Mouse (Mus musculus) frontal cortex, postnatal 25 days (tissue): Measurements from ENCODE around the gene Kat6b.

Experiments
- DNase-seq, 2 experiments: peaks; one replicate each; pipeline ENCODE4 v3.0.0; 2022; ENCODE audit warnings: low spot score in 2 of 2

Gene Kat6b

GRCm38 (mm10) chr14:21523234-21523633 lies 42.0 kb downstream of the Kat6b start:
- DNase-seq = no peak

GRCm38 (mm10) chr14:21523851-21524441 lies 42.7 kb downstream of the Kat6b start:
- DNase-seq = peak in 1 of 2 experiments; percentile 37

DNA sequence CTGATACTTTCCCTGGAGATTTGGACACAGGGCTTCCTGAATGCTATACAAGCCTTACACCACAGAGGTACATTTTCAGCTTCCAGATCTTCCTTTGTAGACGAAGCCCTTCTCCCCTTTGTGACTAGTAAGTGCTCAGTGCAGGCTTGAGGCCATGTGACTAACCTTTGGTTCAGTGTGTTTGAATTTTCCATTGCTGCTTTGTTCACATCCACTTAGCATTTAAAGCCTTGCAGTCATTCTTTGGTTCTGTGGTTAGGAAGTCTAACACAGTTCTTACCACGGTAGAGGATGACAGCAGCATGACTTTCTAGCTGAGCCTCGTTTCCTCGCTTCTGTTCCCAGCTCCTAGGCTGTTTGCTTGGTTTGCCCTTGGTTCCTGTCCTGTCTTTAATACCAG lies 44.4 kb downstream of the Kat6b start:
- DNase-seq = no peak

- DNase-seq = no peak
Measured at GRCm38 (mm10) chr14:21533566-21533965, 52.3 kb downstream of the Kat6b start.

DNA sequence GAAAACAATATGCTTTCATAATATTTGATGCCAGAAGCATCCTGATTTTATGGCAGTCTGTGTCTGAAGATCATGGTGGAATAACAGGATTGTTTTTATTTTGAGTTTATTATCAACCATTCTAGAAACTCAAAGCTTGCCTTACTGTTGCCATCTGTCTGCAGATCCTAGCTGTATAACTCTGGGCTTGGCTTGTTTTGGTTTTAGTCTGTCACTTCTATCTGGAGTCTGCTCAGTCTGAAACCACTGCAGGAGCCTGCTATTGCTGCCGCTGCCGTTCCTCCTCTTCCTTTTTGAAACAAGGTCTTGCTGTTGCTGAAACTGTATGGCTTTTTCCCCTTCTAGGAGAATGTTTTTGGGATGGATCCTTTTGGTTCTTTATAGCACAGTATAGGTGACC lies 52.8 kb downstream of the Kat6b start:
- DNase-seq = no peak

- DNase-seq = no peak
Measured at GRCm38 (mm10) chr14:21534542-21535272, 53.5 kb downstream of the Kat6b start.

GRCm38 (mm10) chr14:21536485-21537181 lies 55.4 kb downstream of the Kat6b start:
- no peak for DNase-seq

GRCm38 (mm10) chr14:21537838-21538237 lies 56.6 kb downstream of the Kat6b start:
- DNase-seq = no peak

GRCm38 (mm10) chr14:21539731-21540130 lies 58.5 kb downstream of the Kat6b start:
- DNase-seq = no peak

- DNase-seq = no peak
Measured at GRCm38 (mm10) chr14:21540361-21540760, 59.1 kb downstream of the Kat6b start.

GRCm38 (mm10) chr14:21545529-21545928 lies 64.3 kb downstream of the Kat6b start:
- DNase-seq = no peak

- DNase-seq = no peak
Measured at GRCm38 (mm10) chr14:21546351-21546750, 65.1 kb downstream of the Kat6b start.

GRCm38 (mm10) chr14:21547297-21547696 lies 66.1 kb downstream of the Kat6b start:
- no peak for DNase-seq

DNA sequence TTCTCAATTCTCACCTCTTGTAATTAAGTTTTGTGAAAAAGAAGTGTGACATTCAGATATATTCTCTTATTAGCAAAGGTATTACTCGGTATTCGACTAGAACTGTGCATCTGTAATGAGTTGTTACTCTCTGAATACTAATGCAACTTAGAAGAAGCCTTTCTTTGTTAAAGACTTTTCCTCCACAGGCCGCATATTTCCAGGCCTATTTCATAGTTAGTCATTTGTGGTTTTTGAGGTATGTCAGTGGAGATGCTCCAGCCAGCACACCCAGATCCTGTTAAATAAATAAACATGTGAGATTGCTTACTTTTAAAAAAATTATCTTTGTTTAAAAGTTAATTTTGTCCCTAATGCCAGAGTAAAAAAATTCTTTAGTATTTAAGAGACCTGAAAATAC lies 66.7 kb downstream of the Kat6b start:
- DNase-seq = no peak

- DNase-seq = no peak
Measured at GRCm38 (mm10) chr14:21548952-21549607, 67.8 kb downstream of the Kat6b start.

- no peak for DNase-seq
Measured at GRCm38 (mm10) chr14:21549608-21550115, 68.4 kb downstream of the Kat6b start.

- DNase-seq = no peak
Measured at GRCm38 (mm10) chr14:21550576-21550975, 69.3 kb downstream of the Kat6b start.

- DNase-seq = no peak
Measured at GRCm38 (mm10) chr14:21551655-21552054, 70.4 kb downstream of the Kat6b start.

DNA sequence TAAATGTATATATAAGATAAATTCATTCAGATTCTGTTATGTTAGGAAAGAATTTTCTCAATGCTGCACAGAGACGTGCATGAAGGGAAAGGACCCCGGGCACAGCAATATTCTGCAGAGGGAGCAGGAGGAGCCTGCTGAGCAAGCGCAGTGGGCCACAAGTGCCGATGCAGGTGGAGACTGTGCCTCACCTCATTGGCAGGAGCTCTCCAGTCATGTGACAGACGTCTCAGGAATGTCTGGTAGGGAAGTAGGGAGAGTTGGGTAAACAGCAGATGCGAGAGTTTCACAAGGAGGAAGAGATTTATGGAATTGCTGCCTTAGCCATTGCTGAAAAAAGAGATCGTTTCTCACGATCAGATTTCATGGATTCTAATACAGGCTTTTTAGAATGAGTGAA lies 71.7 kb downstream of the Kat6b start:
- DNase-seq = no peak

GRCm38 (mm10) chr14:21554046-21554445 lies 72.8 kb downstream of the Kat6b start:
- no peak for DNase-seq

GRCm38 (mm10) chr14:21558440-21559131 lies 77.4 kb downstream of the Kat6b start:
- DNase-seq = no peak

DNA sequence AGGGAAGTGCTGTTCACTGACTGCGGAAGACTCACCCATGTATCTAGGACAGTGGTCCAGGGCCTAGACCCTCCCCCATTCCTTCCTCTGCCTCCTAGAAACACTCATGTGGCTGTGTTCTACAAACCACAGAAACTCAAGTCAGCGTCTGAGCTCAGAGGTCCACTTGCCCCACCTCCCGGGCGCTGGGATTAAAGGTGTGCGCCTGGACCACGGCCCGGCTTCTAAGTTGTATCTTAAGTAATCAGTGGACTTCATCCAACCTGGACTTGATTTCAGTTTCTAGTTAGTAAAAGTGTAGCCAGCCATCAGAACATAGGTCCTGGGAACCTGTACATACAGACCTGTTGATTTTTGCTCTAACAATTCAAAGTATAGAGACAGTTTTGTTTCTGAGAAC lies 78.2 kb downstream of the Kat6b start:
- no peak for DNase-seq
